Mouse (Mus musculus): ENCODE measurements around the gene Sec23b. TPM values are rescaled to one million over a fixed set of nuclear protein-coding genes. Genes with fewer than 3 reads are reported as not detected.

Sec23b gene
- 51.4 and 58.7 TPM in 2 replicates for polyA plus RNA-seq (2015; fragmentation: Nextera tagmentation; extraction: Ambion mirVana)

GRCm38 (mm10) chr2:144555820-144556552, at the start of gene Sec23b:
Sec23b (plus strand) TSS chr2:144556229.

DNA sequence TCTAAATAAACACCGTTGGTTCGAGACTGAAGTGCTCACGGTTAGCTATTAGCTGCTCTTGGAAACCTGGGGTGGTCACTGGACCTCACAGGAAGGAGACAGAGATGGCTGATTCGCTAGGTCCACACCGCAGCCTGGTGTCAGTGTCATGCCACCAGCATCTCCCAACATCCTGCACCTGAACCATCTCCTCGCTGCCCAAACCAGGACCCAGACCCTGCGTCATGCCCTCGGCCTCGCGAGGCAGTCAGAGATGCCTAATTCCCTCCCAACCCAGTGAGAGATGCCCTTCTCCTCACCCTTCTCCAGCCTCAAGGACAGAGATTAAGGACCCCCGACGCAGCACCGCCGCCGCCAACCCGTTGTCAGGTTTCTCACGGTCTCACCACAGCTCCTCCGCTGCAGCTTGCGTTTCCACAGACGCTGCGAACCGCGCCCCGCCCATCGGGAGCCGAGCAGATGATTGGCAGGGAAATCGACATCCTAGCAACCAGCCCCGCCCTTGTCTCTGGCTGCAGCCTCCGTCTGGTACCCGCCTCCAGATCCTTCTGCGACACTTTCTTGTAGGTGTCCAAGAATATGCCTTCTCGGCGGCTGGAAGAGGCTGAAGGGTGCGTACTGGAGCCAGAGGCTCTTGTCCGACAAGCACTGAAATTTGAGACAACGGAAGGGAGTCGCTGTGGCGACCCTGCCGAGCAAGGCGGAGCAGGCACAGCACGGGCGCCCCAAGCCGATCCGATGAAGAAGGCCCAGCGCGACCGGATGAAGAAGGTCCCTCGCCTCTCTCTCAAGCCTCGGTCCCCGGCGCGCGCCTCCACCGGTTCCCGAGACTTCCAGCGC, 28.8 kb upstream of the Sec23b start, which contains the start of the genes Dzank1 and Polr3f:
Gene Dzank1, minus strand, starts transcription at position 434 of the 840 bp plus-strand sequence.
Gene Polr3f, plus strand, starts transcription at position 738 of the 840 bp plus-strand sequence.

GRCm38 (mm10) chr2:144550529-144550928, 5.5 kb upstream of the Sec23b start, which contains the start of gene Rbbp9:
Rbbp9 (minus strand) TSS chr2:144550869.

GRCm38 (mm10) chr2:144593951-144594651, 38.1 kb downstream of the Sec23b start, which contains the start of gene Smim26:
Smim26 (plus strand) TSS chr2:144594054.

DNA sequence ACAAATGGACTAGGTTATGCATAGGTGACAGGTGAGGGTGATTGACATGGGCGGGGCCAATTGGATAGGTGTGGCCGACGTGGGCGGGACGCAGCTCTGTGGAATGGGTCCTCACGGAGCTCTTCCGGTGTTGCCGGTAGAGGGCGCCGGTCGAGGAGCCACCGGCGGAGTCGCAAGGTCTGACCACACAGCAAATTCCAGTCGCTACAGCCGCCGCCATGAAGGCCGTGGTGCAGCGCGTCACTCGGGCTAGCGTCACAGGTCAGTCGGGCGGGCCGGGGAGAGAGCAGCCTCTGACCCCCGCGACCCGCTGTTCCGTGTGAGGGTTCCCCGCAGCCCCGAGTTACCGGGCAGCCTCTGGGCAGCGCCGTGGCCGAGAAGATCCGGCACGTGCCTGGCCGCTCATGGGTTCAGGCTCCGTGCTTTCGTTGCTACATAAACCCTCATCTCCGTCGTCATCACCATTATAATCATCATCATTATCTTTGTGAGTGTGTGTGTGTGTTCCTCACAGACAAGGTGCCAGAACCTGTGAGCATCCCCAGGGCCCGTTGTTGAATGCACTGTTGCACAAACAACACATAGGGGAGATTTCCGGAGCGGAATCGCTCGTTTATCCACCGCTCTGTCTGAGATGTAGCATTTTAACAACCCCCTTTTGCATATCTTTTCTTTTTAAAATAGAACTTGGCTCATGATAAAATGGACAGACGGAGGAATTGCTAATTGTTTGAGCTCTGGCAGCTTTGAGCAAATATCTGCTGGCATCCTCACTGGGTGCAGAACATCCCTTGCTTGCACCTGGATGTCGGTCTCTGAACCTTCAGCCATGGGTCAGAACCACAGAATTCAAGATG, 44.0 kb downstream of the Sec23b start, which contains the start of gene Dtd1:
Gene Dtd1, plus strand, starts transcription at position 67 of the 857 bp plus-strand sequence.

Small RNAs within 50 kb of the gene (microRNA-seq; reads per million reads assigned to microRNA genes)
- not detected for gene Gm24823

Other genes with a start within 250 kb of the Sec23b start
- 0.19 TPM in 1 of 2 replicates, not detected in the other for gene Ovol2, start 224.1 kb upstream of the Sec23b start, polyA plus RNA-seq (2015; fragmentation: Nextera tagmentation; extraction: Ambion mirVana)
- gene Kat14, start 187.2 kb upstream of the Sec23b start, polyA plus RNA-seq (2015; fragmentation: Nextera tagmentation; extraction: Ambion mirVana), result 17.2 and 18.5 TPM in 2 replicates
- gene Pet117, start 187.2 kb upstream of the Sec23b start, polyA plus RNA-seq (2015; fragmentation: Nextera tagmentation; extraction: Ambion mirVana), result 0.98 and 2.3 TPM in 2 replicates
- gene Dzank1, start 28.8 kb upstream of the Sec23b start, polyA plus RNA-seq (2015; fragmentation: Nextera tagmentation; extraction: Ambion mirVana), result 24.1 and 28.5 TPM in 2 replicates
- gene Polr3f, start 28.5 kb upstream of the Sec23b start, polyA plus RNA-seq (2015; fragmentation: Nextera tagmentation; extraction: Ambion mirVana), result 18.0 and 18.7 TPM in 2 replicates
- gene Rbbp9, start 5.4 kb upstream of the Sec23b start, polyA plus RNA-seq (2015; fragmentation: Nextera tagmentation; extraction: Ambion mirVana), result 41.8 and 43.0 TPM in 2 replicates
- gene Smim26, start 37.8 kb downstream of the Sec23b start, polyA plus RNA-seq (2015; fragmentation: Nextera tagmentation; extraction: Ambion mirVana), result 97.8 and 114 TPM in 2 replicates
- gene Dtd1, start 43.7 kb downstream of the Sec23b start, polyA plus RNA-seq (2015; fragmentation: Nextera tagmentation; extraction: Ambion mirVana), result 178 and 183 TPM in 2 replicates